25 mouse cellular contexts compared by ENCODE assay signal in the genomic region with DNA sequence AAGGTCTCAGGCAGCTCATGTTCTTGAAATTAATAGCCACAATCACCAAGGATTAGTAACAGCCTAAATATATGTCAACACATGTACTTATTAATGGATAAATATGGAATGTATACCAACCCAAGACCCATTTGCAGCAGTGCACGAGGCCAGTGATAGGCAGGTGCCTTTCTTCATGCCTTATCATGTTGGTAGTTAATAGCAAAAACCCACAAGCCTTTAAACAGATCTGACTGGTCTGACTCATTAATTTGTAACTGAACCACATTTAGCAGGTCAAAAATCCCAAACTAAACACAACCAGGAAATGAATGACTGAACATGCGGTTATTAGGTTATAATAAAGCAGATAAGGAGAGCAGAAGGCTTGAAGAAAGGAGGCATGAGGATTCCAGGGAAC. TPM values are rescaled to one million over a fixed set of nuclear protein-coding genes. Genes with fewer than 3 reads are reported as not detected.
"Had no signal": no experiment of that assay in that cellular context is flagged by ENCODE, and none has a peak within 500 bp of the region (broad histone marks: within the 10 kb centered on the region; RNA-seq: fewer than 3 reads in every experiment).

No protein-coding gene starts in this region.

- H3K9me3 ChIP-seq: liver, embryonic 15.5 days; lung, embryonic 15.5 days; megakaryocyte, embryonic 14.5 days; midbrain, embryonic 13.5 days; midbrain, embryonic 15.5 days; neural tube, embryonic 12.5 days had no signal

- H3K9ac ChIP-seq: liver, embryonic 15.5 days; liver, postnatal 0 days; lung, embryonic 15.5 days; midbrain, embryonic 13.5 days; midbrain, embryonic 15.5 days; neural tube, embryonic 12.5 days had no signal

- H3K36me3 ChIP-seq: liver, embryonic 15.5 days; lung, embryonic 15.5 days; midbrain, embryonic 13.5 days; midbrain, embryonic 15.5 days; neural tube, embryonic 12.5 days had no signal

- H3K4me3 ChIP-seq: liver, embryonic 15.5 days; lung, embryonic 15.5 days; midbrain, embryonic 13.5 days; midbrain, embryonic 15.5 days; neural tube, embryonic 12.5 days had no signal

- H3K27me3 ChIP-seq: liver, embryonic 15.5 days; lung, embryonic 15.5 days; midbrain, embryonic 13.5 days; midbrain, embryonic 15.5 days; neural tube, embryonic 12.5 days had no signal

- ATAC-seq: liver, postnatal 0 days; lung, postnatal 0 days; midbrain, embryonic 13.5 days; midbrain, embryonic 15.5 days had no signal

- H3K4me1 ChIP-seq: liver, embryonic 15.5 days; lung, embryonic 15.5 days; midbrain, embryonic 13.5 days; midbrain, embryonic 15.5 days; neural tube, embryonic 12.5 days had no signal

- DNase-seq: liver, postnatal 0 days; lung, adult 2 months; lung, postnatal 14 days; lung, postnatal 36 days; retina, postnatal 1 day; right cerebral cortex, adult 18-20 months; right cerebral cortex, postnatal 25 days; right cerebral cortex, postnatal 4 days; spleen, adult 18-20 months; thymus, adult 2 months; thymus, postnatal 25 days; thymus, postnatal 4 days had no signal

- H3K27ac ChIP-seq: liver, embryonic 15.5 days; lung, embryonic 15.5 days; macrophage; midbrain, embryonic 13.5 days; midbrain, embryonic 15.5 days; neural tube, embryonic 12.5 days had no signal

- H3K4me2 ChIP-seq: liver, embryonic 15.5 days; lung, embryonic 15.5 days; midbrain, embryonic 11.5 days; midbrain, embryonic 13.5 days; midbrain, embryonic 15.5 days; neural tube, embryonic 12.5 days had no signal

RNA-seq across cellular contexts. Expression of gene Lilra5, which starts 21.7 kb away (rescaled TPM):
- total RNA-seq: megakaryocyte progenitor cell, adult 5-6 weeks; midbrain, postnatal 0 days had no signal
- polyA plus RNA-seq: midbrain, embryonic 11.5 days; midbrain, embryonic 13.5 days; midbrain, postnatal 0 days; neural tube, embryonic 12.5 days; neural tube, embryonic 14.5 days had no signal

RNA-seq across cellular contexts. Expression of gene Cdc42ep5, which starts 51.1 kb away (rescaled TPM):
- total RNA-seq: megakaryocyte progenitor cell, adult 5-6 weeks; monocyte, adult 5-6 weeks had no signal
- polyA plus RNA-seq: macrophage had no signal
